Mouse (Mus musculus) olfactory bulb, adult 2 months (tissue): ENCODE data around the gene Frmpd2.

Experiments
- CTCF ChIP-seq: fragments of 200-500 bp; IDR thresholded peaks from 2 replicates; pipeline ENCODE4 v1.5.1; 2012; ENCODE audit warnings: low read depth, mild to moderate bottlenecking, low read length, moderate library complexity; ENCODE audit not compliant: insufficient read depth
- POLR2A ChIP-seq: fragments of 200-500 bp; IDR thresholded peaks from 2 replicates; pipeline ENCODE4 v1.6.1; 2012; ENCODE audit warnings: mild to moderate bottlenecking, low read depth, low read length, moderate library complexity; ENCODE audit not compliant: insufficient read depth

DNA sequence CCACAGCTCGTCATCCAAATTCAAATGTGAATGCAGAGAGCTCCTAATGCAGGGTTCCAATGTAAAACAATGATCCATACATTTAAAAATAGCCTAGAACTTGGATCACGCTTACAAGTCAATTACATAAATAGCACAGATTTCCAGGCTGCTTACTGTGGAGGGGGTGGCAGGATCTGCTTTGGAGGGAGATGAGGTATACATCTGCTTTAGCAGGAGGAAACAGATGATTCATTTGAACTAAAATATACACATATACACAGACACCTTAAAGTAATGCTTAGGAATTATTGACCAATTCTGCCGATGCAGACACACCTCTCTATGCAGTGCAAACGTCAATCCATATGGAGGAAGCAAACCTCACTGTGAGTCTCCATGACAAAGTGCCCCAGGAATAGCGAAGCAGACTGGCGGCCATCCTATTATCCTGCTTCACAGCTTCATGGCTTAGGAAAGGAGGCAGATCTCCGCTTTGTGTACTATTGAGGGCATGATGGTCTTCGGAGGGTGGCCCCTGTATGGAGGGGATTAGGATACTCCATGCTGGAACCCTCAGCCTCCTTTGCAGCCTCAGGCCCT, 59.9 kb downstream of the Frmpd2 start:
- TF ChIP-seq POLR2A, result no peak
- no peak for TF ChIP-seq CTCF
